Mouse (Mus musculus) right cerebral cortex, postnatal 36 days (tissue): ENCODE results near the gene Wfdc3.
"Not testable (repeated sequence)": the region's sequence is repeated elsewhere in the genome, so short reads cannot be mapped to it uniquely, and the experiment has no call there.

ENCODE experiments used
- DNase-seq, 2 experiments: peaks; one replicate each; pipeline ENCODE4 v3.0.0; 2022; ENCODE audit warnings: low spot score in 2 of 2, mixed read lengths in 1 of 2

The Wfdc3 gene

DNA sequence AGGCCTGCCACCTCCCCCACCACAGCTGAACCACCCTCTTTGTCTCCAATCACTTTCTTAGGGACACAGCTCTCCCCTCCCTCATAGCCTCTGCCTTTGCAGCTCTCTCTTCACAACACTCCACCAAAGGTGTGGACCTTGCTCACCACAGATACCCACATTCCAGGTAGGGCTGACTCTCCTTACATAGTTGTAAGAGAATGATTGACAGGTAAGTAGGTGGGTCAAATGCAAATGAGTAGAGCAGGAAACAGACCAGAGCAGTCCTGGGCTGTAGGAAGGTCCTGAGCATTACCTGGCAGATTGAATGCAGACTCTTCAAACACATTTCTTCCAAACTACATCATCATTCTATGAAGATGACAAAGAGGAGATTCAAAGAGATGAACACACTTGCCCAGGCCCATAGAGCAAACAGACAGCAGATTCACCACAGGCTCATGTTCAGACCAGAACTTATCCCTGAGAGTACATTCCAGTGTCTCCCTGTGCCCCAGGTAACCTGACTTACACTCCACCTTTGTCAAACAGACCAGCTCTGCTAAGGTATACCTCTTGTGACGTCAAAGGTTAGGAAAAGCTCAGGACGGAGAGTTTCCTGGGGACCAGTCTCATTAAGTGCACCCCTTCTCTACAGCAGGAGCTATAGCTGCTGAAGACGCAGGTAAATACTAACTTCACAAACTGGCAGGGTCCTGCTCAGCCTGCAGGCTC is 8.2 kb downstream of the Wfdc3 start:
- no peak for DNase-seq

DNA sequence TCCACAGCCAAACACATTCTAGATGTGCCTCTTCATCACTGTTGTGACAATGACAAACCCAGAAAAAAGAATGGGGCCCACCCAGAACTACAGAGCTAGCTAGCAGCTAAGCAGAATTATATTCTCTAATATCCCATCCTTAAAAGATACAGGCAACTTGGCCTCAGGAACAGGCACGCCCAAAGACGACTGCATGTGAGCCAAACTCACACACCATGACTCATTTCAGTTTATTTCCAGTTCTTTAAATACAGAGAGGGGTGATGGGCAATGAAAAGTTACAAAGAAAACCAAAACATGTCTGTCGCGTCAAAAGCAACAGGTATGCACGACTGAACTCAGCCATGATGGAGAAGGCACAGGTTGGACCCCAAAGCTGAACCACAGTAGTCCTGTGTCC is 10.3 kb downstream of the Wfdc3 start:
- no peak for DNase-seq

DNA sequence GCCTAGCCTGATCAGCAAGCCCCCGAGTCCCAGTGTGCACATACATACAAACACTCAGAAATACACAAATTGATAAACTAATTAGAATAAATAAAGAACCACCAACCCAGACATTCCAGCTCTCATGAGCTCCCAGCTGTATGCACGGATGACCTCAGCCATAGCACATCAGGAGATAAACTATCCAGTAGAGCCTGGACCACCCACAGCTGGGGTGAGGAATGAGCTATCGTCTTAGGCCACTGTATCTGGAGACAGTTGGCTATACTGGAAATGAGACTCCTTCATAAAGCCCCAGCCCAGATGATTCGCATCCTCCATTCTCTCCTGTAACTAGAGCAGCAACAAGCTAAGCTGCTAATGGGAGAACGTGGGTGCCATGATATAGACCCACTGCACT is 10.9 kb downstream of the Wfdc3 start:
- DNase-seq: no peak

GRCm38 (mm10) chr2:164733259-164733658 is 12.5 kb downstream of the Wfdc3 start:
- DNase-seq: no peak

DNA sequence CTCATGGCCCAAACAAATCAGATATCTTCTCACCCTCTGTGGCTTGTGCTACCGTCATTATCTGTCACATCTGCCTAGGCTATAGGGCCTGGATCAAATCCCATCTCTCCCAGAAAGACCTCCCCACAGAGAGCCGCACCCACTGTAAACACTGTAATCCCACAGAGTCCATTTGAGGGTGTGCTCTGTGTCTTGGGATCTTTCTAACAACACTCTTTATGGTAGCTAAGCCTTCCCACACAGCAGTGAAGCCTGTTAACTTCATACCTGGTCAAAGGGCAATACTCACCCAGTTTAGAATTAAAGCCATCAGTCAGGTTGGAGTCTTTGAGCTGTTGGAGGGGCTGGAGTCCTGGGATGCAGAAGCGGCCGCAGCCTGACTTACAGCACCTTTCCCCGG is 14.0 kb downstream of the Wfdc3 start:
- no peak for DNase-seq

DNA sequence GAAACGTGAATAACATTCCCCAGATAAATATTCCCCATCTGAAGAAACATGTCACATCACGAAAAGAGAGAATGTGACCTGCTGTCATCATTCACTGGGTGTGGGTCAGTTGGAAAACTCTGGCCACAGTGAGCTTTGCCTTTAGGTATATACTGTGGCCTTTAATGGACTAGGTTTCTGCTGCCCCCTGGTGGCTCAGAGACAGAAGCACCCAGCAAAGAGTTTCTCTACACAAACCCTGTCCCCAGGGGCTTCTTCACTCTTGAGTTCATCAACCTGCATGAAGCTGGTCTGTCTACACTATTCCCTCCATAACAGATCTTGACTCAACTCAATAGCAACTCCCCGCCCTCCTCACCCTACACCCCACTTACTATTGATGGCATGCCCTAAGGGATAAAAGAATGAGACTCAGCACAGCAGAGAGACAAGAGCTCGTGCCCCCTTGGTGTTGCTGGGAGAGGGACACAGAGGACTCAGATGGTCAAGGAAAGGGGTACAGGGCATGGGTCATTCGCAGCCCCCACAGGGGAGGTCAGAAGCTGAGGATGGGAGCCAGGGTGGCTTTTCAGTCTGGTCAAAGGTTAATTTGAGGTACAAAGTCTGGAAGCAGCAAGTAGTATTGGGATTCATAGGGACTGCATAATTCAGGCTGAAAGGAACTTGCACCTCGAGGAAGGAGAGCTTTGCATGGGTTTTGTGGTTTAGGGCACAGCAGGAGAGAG is 19.7 kb downstream of the Wfdc3 start:
- peak; percentile 17 to 18 for DNase-seq

DNA sequence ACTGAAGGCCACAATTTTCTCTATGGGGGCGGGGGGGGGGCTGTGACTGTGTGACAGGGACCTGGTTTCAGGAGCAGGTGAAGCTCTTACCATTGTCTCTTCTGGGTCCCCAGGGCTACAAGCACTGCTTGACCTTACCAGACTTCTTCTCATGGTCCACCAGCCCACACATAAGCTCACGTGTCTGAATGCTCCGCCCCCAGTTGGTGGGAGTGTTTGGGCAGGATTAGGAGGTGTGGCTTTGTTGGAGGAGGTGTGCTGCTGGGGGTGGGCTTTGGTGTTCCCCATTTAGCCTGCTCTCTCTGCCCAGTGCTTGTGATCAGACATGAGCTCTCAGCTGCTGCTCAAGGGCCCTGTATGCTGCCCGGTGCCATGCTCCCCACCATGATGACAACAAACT is 22.5 kb downstream of the Wfdc3 start:
- DNase-seq: no peak

- DNase-seq: not testable (repeated sequence)
Observed at GRCm38 (mm10) chr2:164716194-164716786, 29.4 kb downstream of the Wfdc3 start.

DNA sequence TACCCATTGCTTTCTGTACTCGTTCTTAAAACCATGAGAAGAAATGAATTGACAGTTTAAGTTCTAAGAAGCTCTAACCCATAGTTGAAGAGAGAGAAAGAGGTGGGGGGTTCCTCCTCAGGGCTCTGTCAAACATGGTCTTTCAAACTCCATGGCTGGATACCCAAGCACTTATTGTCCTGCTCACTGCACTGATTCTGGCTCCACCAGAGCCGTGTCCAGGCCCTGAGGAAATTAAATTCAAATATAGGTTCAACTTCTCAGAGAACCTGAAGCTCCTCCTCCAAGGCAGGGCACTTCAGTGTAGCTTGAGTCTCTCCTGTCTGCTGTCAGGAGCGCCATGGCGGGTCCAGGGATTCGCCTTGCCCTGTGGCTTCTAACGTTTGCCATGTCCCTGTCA is 30.7 kb downstream of the Wfdc3 start, which contains the start of gene Spint5:
Gene Spint5, plus strand, starts transcription at position 301 of the 400 bp plus-strand sequence.
- DNase-seq: no peak

GRCm38 (mm10) chr2:164705991-164706390 is 39.7 kb downstream of the Wfdc3 start:
- no peak for DNase-seq

DNA sequence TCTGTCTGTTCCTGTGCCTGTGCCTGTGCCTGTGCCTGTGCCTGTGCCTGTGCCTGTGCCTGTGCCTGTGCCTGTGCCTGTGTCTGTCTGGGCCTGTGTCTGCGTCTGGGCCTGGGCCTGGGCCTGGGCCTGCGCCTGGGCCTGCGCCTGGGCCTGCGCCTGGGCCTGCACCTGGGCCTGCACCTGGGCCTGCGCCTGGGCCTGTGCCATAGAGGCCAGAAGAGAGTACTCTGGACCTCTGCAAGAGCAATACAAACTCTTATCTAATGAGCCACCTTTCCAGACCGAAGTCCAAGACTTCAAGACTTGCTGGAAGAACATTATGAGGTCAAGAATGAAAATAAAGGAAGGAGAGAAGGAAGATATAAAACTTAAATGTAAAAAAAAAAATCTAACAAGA is 40.4 kb downstream of the Wfdc3 start:
- no peak for DNase-seq

- DNase-seq: no peak
Observed at GRCm38 (mm10) chr2:164704235-164704634, 41.5 kb downstream of the Wfdc3 start.

DNA sequence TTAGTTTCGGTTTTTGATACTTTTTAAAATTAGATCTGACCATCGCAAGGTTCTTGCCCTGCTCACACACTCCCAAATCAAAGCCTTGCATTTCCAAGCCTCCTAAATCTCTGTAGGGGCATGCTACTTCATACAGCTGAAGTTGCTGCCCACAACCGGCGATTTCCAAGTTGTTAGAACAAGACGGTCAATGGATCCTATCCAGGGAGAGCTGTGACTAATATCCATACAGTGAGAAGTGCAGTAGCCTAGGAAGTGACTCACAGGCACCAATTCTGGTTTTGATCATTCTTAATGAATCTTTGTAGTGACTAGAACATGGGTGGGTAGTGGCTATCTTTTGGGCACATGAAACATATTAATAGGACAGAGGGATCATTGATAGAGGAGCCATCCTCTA is 44.0 kb downstream of the Wfdc3 start:
- no peak for DNase-seq

DNA sequence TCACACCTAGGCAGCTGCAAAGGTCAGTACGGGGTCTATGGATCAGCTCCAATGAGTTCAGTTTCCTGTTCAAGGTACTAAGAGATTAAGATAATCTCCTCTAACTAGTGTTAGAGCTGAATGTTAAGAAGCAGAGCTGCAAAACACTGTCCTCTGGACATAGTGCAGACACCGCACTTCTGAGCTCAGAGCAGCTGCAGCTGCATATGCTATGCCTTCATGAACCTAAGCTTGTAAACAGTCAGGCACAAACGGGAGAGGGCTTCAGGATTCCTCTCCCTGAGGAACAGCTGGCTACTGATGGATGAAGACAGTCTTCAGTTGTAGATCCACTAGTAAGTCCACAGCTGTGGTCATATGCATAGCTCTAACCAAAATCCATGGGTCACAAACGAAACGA is 44.8 kb downstream of the Wfdc3 start:
- no peak for DNase-seq

DNA sequence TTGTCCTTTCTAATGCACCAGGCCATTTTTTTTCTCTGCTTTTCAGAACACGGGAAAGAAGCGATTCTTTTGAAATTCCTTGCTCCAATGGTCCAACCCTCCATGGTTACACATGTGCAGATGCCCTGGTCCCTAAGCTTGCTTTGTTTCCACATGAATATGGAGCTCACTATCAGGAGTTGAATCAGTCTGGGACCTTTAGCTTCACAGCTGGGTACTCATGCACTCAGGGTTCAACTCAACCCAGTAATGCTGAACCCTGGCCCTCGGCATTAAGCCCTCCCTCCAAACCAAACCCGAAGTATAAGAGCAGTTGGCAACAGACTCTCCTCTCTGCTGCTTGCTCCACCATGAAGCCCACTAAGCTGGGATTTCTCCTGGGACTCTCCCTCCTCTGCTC is 47.5 kb downstream of the Wfdc3 start, which contains the start of gene Spint4:
Gene Spint4, plus strand, starts transcription at position 301 of the 400 bp plus-strand sequence.
- DNase-seq: no peak

DNA sequence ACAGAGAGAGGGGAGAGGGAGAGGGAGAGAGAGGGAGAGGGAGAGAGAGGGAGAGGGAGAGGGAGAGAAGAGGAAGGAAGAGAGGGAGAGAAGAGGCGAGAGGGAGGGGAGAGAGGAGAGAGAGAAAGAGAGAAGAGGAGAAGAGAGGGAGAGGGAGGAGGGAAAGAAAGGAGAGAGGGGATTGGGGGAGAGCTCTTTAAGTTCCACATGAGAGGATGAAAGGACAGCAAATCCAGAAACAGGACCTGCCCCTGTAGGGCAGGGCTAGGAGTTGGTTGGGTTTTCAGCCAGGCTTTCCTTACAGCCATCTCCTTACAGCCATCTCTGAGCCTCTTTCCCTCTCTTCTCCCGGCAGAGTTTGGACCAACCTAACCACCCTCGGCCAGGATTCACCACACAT is 60.9 kb downstream of the Wfdc3 start, which contains the start of gene Wfdc13:
Gene Wfdc13, plus strand, starts transcription at position 301 of the 400 bp plus-strand sequence.
- DNase-seq: no peak
